Mouse (Mus musculus) C3H10T1/2 (cell line): ENCODE results near the gene Rasip1. TPM values are rescaled to one million over a fixed set of nuclear protein-coding genes. Genes with fewer than 3 reads are reported as not detected.

Experiments
- polyA plus RNA-seq, 2 experiments: library from polyadenylated mRNA; unstranded; fragments of >200 nt; fragmentation: generic; extraction: Trizol; gene quantifications; one replicate each; pipeline ENCODE4 v1.2.1; 2012; ENCODE audit warnings: missing spikeins in 2 of 2

Gene Rasip1
- under 1 TPM; 0.05 to 0.07 TPM for polyA plus RNA-seq

GRCm38 (mm10) chr7:45627261-45627660 lies at the start of gene Rasip1:
Rasip1 (plus strand) TSS chr7:45627488.

GRCm38 (mm10) chr7:45617042-45617695 lies 10.1 kb upstream of the Rasip1 start, which contains the start of gene Fut1:
Fut1 (plus strand) TSS chr7:45617289.

GRCm38 (mm10) chr7:45621443-45621842 lies 5.8 kb upstream of the Rasip1 start, which contains the start of gene Izumo1:
Izumo1 (plus strand) TSS chr7:45621811.

GRCm38 (mm10) chr7:45639561-45640027 lies 12.3 kb downstream of the Rasip1 start, which contains the start of gene Mamstr:
Mamstr (plus strand) TSS chr7:45639977.

GRCm38 (mm10) chr7:45666161-45666560 lies 38.9 kb downstream of the Rasip1 start, which contains the start of gene Fut2:
Fut2 (minus strand) TSS chr7:45666394.

GRCm38 (mm10) chr7:45683396-45684050 lies 56.2 kb downstream of the Rasip1 start, which contains the start of gene Ntn5:
Ntn5 (plus strand) TSS chr7:45684022.

Other genes with a start within 250 kb of the Rasip1 start
- 100 to 1,000 TPM; 229 to 271 TPM for gene Snrnp70, start 231.7 kb upstream of the Rasip1 start, polyA plus RNA-seq
- gene Kcna7, start 221.8 kb upstream of the Rasip1 start, polyA plus RNA-seq = not detected
- gene Ntf5, start 213.8 kb upstream of the Rasip1 start, polyA plus RNA-seq = under 1 TPM; 0.35 to 0.94 TPM
- gene Lhb, start 206.7 kb upstream of the Rasip1 start, polyA plus RNA-seq = under 1 TPM in 1 of 2 experiments, not detected in 1; 0.11 TPM
- 10 to 100 TPM; 10.3 to 18.4 TPM for gene Gys1, start 192.6 kb upstream of the Rasip1 start, polyA plus RNA-seq
- gene Ruvbl2, start 189.4 kb upstream of the Rasip1 start, polyA plus RNA-seq = 100 to 1,000 TPM in 1 of 2 experiments, 10 to 100 TPM in 1; 68.4 to 154 TPM
- gene Ftl1, start 167.6 kb upstream of the Rasip1 start, polyA plus RNA-seq = over 10,000 TPM in 1 of 2 experiments, 1,000 to 10,000 TPM in 1; 3,673 to 13,112 TPM
- 100 to 1,000 TPM; 253 to 519 TPM for gene Bax, start 160.6 kb upstream of the Rasip1 start, polyA plus RNA-seq
- 1 to 10 TPM in 1 of 2 experiments, under 1 TPM in 1; 0.09 to 1.7 TPM for gene Tulp2, start 145.6 kb upstream of the Rasip1 start, polyA plus RNA-seq
- gene Gm45808, start 140.7 kb upstream of the Rasip1 start, polyA plus RNA-seq = not detected
- under 1 TPM; 0.07 to 0.21 TPM for gene Dhdh, start 138.7 kb upstream of the Rasip1 start, polyA plus RNA-seq
- 100 to 1,000 TPM in 1 of 2 experiments, 10 to 100 TPM in 1; 66.5 to 268 TPM for gene Nucb1, start 117.1 kb upstream of the Rasip1 start, polyA plus RNA-seq
- 10 to 100 TPM in 1 of 2 experiments, 1 to 10 TPM in 1; 9.1 to 24.6 TPM for gene Ppp1r15a, start 101.2 kb upstream of the Rasip1 start, polyA plus RNA-seq
- gene Plekha4, start 101.2 kb upstream of the Rasip1 start, polyA plus RNA-seq = 10 to 100 TPM in 1 of 2 experiments, under 1 TPM in 1; 0.27 to 17.6 TPM
- gene Hsd17b14, start 72.6 kb upstream of the Rasip1 start, polyA plus RNA-seq = 1 to 10 TPM in 1 of 2 experiments, under 1 TPM in 1; 0.71 to 5.8 TPM
- gene Bcat2, start 57.3 kb upstream of the Rasip1 start, polyA plus RNA-seq = 10 to 100 TPM; 37.7 to 68.6 TPM
- under 1 TPM in 1 of 2 experiments, not detected in 1; 0.27 TPM for gene Fgf21, start 12.0 kb upstream of the Rasip1 start, polyA plus RNA-seq
- not detected for gene Fut1, start 10.2 kb upstream of the Rasip1 start, polyA plus RNA-seq
- not detected for gene Izumo1, start 5.7 kb upstream of the Rasip1 start, polyA plus RNA-seq
- 1 to 10 TPM in 1 of 2 experiments, under 1 TPM in 1; 0.05 to 1.3 TPM for gene Mamstr, start 12.5 kb downstream of the Rasip1 start, polyA plus RNA-seq
- under 1 TPM in 1 of 2 experiments, not detected in 1; 0.06 TPM for gene Fut2, start 38.9 kb downstream of the Rasip1 start, polyA plus RNA-seq
- 1 to 10 TPM in 1 of 2 experiments, under 1 TPM in 1; 0.04 to 3.3 TPM for gene Ntn5, start 56.5 kb downstream of the Rasip1 start, polyA plus RNA-seq
- gene Sec1, start 66.9 kb downstream of the Rasip1 start, polyA plus RNA-seq = 1 to 10 TPM in 1 of 2 experiments, under 1 TPM in 1; 0.42 to 1.3 TPM
- gene Car11, start 72.4 kb downstream of the Rasip1 start, polyA plus RNA-seq = 10 to 100 TPM in 1 of 2 experiments, under 1 TPM in 1; 0.81 to 21.1 TPM
- 10 to 100 TPM; 13.0 to 47.5 TPM for gene Dbp, start 77.6 kb downstream of the Rasip1 start, polyA plus RNA-seq
- 1,000 to 10,000 TPM; 3,564 to 8,503 TPM for gene Rpl18, start 88.0 kb downstream of the Rasip1 start, polyA plus RNA-seq
- gene Sphk2, start 90.5 kb downstream of the Rasip1 start, polyA plus RNA-seq = 10 to 100 TPM; 13.6 to 20.8 TPM
- under 1 TPM; 0.05 to 0.09 TPM for gene Fam83e, start 93.7 kb downstream of the Rasip1 start, polyA plus RNA-seq
- under 1 TPM in 1 of 2 experiments, not detected in 1; 0.12 TPM for gene Spaca4, start 98.3 kb downstream of the Rasip1 start, polyA plus RNA-seq
- under 1 TPM; 0.12 to 0.25 TPM for gene Lmtk3, start 156.2 kb downstream of the Rasip1 start, polyA plus RNA-seq
- gene Sult2b1, start 157.2 kb downstream of the Rasip1 start, polyA plus RNA-seq = under 1 TPM; 0.11 to 0.41 TPM
- 100 to 1,000 TPM; 107 to 115 TPM for gene Cyth2, start 187.1 kb downstream of the Rasip1 start, polyA plus RNA-seq
- under 1 TPM; 0.09 to 0.12 TPM for gene Kcnj14, start 197.3 kb downstream of the Rasip1 start, polyA plus RNA-seq
- 10 to 100 TPM; 21.2 to 84.5 TPM for gene Grwd1, start 203.5 kb downstream of the Rasip1 start, polyA plus RNA-seq
- 100 to 1,000 TPM; 128 to 197 TPM for gene Kdelr1, start 245.3 kb downstream of the Rasip1 start, polyA plus RNA-seq